Mouse (Mus musculus): Measurements from ENCODE around the gene Htr6.

DNA sequence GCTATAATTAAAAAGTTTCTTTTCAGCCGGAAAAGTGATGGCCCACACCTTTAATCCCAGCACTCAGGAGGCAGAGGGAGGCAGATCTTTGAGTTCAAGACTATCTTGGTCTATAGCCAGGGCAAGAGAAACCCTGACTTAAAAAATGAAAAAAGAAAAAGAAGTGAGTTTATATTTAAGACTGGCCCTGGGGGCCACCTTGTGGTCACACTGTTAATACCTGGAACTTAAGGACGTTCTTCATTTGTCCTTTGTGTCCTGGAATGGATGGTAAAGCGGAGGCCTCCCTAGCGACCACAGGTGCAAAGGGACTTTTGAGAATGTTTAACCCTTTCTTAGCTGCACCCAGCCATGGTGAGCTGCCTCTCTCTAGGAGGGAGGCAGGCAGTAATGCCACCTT is 3.4 kb upstream of the Htr6 start:
- TF ChIP-seq POLR2A (IDR thresholded peaks at IDR 0.05; ENCODE audit: borderline replicate concordance, control insufficient read depth, low read depth, low read length) (no peak), CTCF (IDR thresholded peaks at IDR 0.05; ENCODE audit: control insufficient read depth, insufficient read depth, low read length) (no peak)

All from bone marrow, adult 2 months (tissue).